In genomic region chr13:37157808-37158207, GRCm38 (mm10) we compare ENCODE assay signal across 12 mouse cellular contexts.
"Had no signal": no experiment of that assay in that cellular context is flagged by ENCODE, and none has a peak within 500 bp of the region (broad histone marks: within the 10 kb centered on the region; RNA-seq: fewer than 3 reads in every experiment).

No protein-coding gene starts in this region.

- ATAC-seq: liver, postnatal 0 days; lung, postnatal 0 days had no signal

- DNase-seq: kidney, adult 2 months; kidney, postnatal 25 days; layer of hippocampus, adult 9-11 months; left cerebral cortex, postnatal 4 days; liver, postnatal 0 days; lung, embryonic 14.5 days; midbrain, embryonic 14.5 days; right cerebral cortex, postnatal 4 days; thymus, adult 2 months; thymus, postnatal 14 days; thymus, postnatal 4 days had no signal
